Mouse (Mus musculus) frontal cortex, postnatal 36 days (tissue): ENCODE measurements around the gene Tmem201.
"Not testable (repeated sequence)": the region's sequence is repeated elsewhere in the genome, so short reads cannot be mapped to it uniquely, and the experiment has no call there.

ENCODE experiments used
- DNase-seq, 2 experiments: peaks; one replicate each; pipeline ENCODE4 v3.0.0; 2022; ENCODE audit warnings: low spot score in 2 of 2

Tmem201 gene

GRCm38 (mm10) chr4:149737383-149738324, at the start of gene Tmem201:
Gene Tmem201, minus strand, starts transcription at chr4:149738044.
- peak; percentile 91 to 97 for DNase-seq

GRCm38 (mm10) chr4:149784901-149785300, 47.1 kb upstream of the Tmem201 start:
- no peak for DNase-seq

GRCm38 (mm10) chr4:149784371-149784770, 46.5 kb upstream of the Tmem201 start:
- DNase-seq: no peak

- no peak for DNase-seq
Measured at GRCm38 (mm10) chr4:149782975-149783374, 45.1 kb upstream of the Tmem201 start.

GRCm38 (mm10) chr4:149780565-149781356, 42.9 kb upstream of the Tmem201 start:
- no peak for DNase-seq

GRCm38 (mm10) chr4:149779966-149780365, 42.1 kb upstream of the Tmem201 start:
- no peak for DNase-seq

GRCm38 (mm10) chr4:149777126-149777525, 39.3 kb upstream of the Tmem201 start:
- DNase-seq: no peak

- DNase-seq: no peak
Measured at GRCm38 (mm10) chr4:149775760-149776362, 38.0 kb upstream of the Tmem201 start.

GRCm38 (mm10) chr4:149775330-149775729, 37.5 kb upstream of the Tmem201 start:
- DNase-seq: no peak

GRCm38 (mm10) chr4:149774094-149774470, 36.2 kb upstream of the Tmem201 start, which contains the start of gene Slc25a33:
Gene Slc25a33, minus strand, starts transcription at chr4:149774277.
- DNase-seq: peak; percentile 97

- peak; percentile 38 to 57 for DNase-seq
Measured at GRCm38 (mm10) chr4:149773408-149774093, 35.7 kb upstream of the Tmem201 start.

- DNase-seq: no peak
Measured at GRCm38 (mm10) chr4:149772394-149772793, 34.5 kb upstream of the Tmem201 start.

- DNase-seq: no peak
Measured at GRCm38 (mm10) chr4:149765201-149765600, 27.4 kb upstream of the Tmem201 start.

GRCm38 (mm10) chr4:149763335-149763734, 25.5 kb upstream of the Tmem201 start:
- no peak for DNase-seq

GRCm38 (mm10) chr4:149759517-149759916, 21.7 kb upstream of the Tmem201 start:
- no peak for DNase-seq

- no peak for DNase-seq
Measured at GRCm38 (mm10) chr4:149758423-149758822, 20.6 kb upstream of the Tmem201 start.

- DNase-seq: not testable (repeated sequence)
Measured at GRCm38 (mm10) chr4:149756546-149756945, 18.7 kb upstream of the Tmem201 start.

- DNase-seq: no peak
Measured at GRCm38 (mm10) chr4:149752836-149753235, 15.0 kb upstream of the Tmem201 start.

GRCm38 (mm10) chr4:149752124-149752799, 14.4 kb upstream of the Tmem201 start:
- DNase-seq: peak in 1 of 2 experiments; percentile 77

- no peak for DNase-seq
Measured at GRCm38 (mm10) chr4:149750671-149751070, 12.8 kb upstream of the Tmem201 start.

- not testable (repeated sequence) for DNase-seq
Measured at GRCm38 (mm10) chr4:149749663-149750015, 11.8 kb upstream of the Tmem201 start.
